In the genomic region with DNA sequence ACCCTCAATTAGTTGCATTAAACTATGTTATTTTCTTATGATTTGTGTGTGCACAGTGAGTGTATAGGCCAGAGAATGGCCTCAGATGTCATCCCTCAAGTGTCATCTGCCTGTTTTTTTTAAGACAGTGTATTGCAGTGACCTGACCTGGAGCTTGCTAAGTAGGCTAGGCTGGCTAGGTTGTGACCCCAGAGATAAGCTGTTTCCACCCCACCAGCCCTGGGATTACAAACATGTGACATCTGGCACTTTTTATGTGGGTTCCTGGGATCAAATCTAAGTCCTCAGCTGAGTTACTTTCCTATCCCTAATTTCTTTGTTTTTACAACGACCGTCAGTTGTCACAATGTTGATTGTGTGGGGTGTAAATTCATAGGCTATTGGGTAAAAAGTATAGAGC, we compare ENCODE assay signal across 22 mouse cellular contexts. TPM values are rescaled to one million over a fixed set of nuclear protein-coding genes. Genes with fewer than 3 reads are reported as not detected.
DNase-seq lines count a peak whose midpoint lies in the region; ATAC-seq lines count a peak whose summit lies in the region.
"Had no signal": no experiment of that assay in that cellular context is flagged by ENCODE, and none has a peak within 500 bp of the region (broad histone marks: within the 10 kb centered on the region; RNA-seq: fewer than 3 reads in every experiment).

No protein-coding gene starts in this region.

- no peaks in the 10 kb centered on the region for H3K27me3 ChIP-seq in liver, embryonic 12.5 days (replicated peaks)
- H3K27me3 ChIP-seq: CH12.LX, Patski had no signal

- no peak overlapping the region for H3K27ac ChIP-seq in liver, embryonic 12.5 days

- H3K9ac ChIP-seq in liver, embryonic 12.5 days, result no peak overlapping the region

- H3K4me2 ChIP-seq in liver, embryonic 12.5 days, result no peak overlapping the region

- H3K4me3 ChIP-seq in liver, embryonic 12.5 days, result no peak overlapping the region

- 67% methylated on average over 2 of the region's 2 CpGs for WGBS in liver, embryonic 12.5 days (ENCODE audit: insufficient replicate concordance)

- no peaks in the 10 kb centered on the region for H3K9me3 ChIP-seq in liver, embryonic 12.5 days (replicated peaks)
- H3K9me3 ChIP-seq: G1E had no signal

- H3K4me1 ChIP-seq in liver, embryonic 12.5 days, result no peaks in the 10 kb centered on the region

- ATAC-seq in liver, embryonic 12.5 days, result no peak
- no peak for ATAC-seq in monocyte, adult 5-6 weeks (replicated peaks; ENCODE audit: insufficient number of reproducible peaks, low FRiP score, low TSS enrichment, poor library complexity, severe bottlenecking)
- ATAC-seq: activated CD4-positive, CD25-positive, alpha-beta regulatory T cell, adult 4 months; CD4-positive, CD25-positive, alpha-beta regulatory T cell, adult 4 months; Patski had no signal

- peak; percentile 9 for DNase-seq in embryo, embryonic 10 days (ENCODE audit: low spot score)
- no peak for DNase-seq in embryo, embryonic 11 days
- peak; percentile 51 for DNase-seq in retina, adult 2 months (ENCODE audit: low read depth, low spot score)
- peak; percentile 20 for DNase-seq in retina, embryonic 14.5 days (ENCODE audit: low spot score)
- peak; percentile 53 for DNase-seq in retina, postnatal 1 day
- no peak for DNase-seq in right cerebral cortex, postnatal 25 days
- DNase-seq: adrenal gland, adult 2 months; adrenal gland, adult 8-10 months; adrenal gland, postnatal 10 days; adrenal gland, postnatal 14 days; adrenal gland, postnatal 25 days; adrenal gland, postnatal 36 days; B cell, adult 2 months; cerebellum, adult 11 months; cerebellum, adult 11-12 months had no signal

- no peaks in the 10 kb centered on the region for H3K36me3 ChIP-seq in liver, embryonic 12.5 days
- H3K36me3 ChIP-seq: G1E had no signal

RNA-seq across cellular contexts. Expression of a gene that starts 17.8 kb away (rescaled TPM):
- 33.1 and 37.9 TPM in 2 replicates for polyA plus RNA-seq in liver, embryonic 12.5 days (2016; fragmentation: Nextera tagmentation; extraction: Ambion mirVana)
- 182 to 213 TPM (median 206 TPM) in 3 replicates for total RNA-seq in monocyte, adult 5-6 weeks (2017)

Comparison
In these comparisons a context has a peak if more than half of its experiments do, and no peak if none do; other contexts are left out.
1. DNase-seq: peak in embryo, embryonic 10 days (single experiment), retina, adult 2 months (single experiment), retina, embryonic 14.5 days (single experiment) and retina, postnatal 1 day (single experiment); none in embryo, embryonic 11 days (single experiment) and right cerebral cortex, postnatal 25 days (single experiment).